Mouse (Mus musculus): ENCODE data around the gene Pkd1l3. TPM values are rescaled to one million over a fixed set of nuclear protein-coding genes. Genes with fewer than 3 reads are reported as not detected.

The Pkd1l3 gene
- total RNA-seq, 4 experiments from 2014 or later: 0.48 to 1.6 (median 1.3) TPM

DNA sequence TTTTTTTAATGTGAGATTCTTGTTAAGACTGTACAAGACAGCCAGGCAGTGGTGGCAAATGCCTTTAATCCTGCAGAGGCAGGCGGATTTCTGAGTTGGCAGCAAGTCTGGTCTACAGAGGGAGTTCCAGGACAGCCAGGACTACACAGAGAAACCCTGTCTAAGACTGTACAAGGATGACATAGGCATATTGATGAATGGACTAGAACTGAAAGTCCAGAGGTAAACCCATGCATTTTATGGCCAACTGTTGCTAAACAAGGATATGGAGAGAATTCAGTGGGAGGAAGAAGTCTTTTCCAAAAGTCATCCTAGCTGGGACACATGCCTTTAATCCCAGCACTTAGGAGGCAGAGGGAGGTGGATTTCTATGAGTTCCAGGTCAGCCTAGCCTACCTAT is 83.4 kb downstream of the Pkd1l3 start:
- no peak for DNase-seq (ENCODE audit: low spot score in 2 of 2)

DNA sequence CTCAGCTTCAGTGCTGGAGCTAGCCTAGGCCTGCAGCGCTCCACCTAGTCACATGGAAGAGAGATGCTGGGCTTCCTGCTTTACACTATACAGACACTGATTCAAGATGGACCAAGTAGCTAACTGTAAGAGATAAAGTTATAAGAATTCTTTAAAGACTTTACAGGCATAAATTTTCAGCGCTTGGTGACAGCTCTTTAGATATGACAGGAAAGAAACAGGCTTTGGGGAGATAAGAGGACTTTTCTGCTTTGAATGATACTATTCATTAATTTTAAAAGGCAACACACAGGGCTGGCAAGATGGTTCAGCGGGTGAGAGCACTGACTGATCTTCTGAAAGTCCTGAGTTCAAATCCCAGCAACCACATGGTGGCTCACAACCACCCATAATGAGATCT is 84.2 kb downstream of the Pkd1l3 start:
- no peak for DNase-seq (ENCODE audit: low spot score in 2 of 2)

DNA sequence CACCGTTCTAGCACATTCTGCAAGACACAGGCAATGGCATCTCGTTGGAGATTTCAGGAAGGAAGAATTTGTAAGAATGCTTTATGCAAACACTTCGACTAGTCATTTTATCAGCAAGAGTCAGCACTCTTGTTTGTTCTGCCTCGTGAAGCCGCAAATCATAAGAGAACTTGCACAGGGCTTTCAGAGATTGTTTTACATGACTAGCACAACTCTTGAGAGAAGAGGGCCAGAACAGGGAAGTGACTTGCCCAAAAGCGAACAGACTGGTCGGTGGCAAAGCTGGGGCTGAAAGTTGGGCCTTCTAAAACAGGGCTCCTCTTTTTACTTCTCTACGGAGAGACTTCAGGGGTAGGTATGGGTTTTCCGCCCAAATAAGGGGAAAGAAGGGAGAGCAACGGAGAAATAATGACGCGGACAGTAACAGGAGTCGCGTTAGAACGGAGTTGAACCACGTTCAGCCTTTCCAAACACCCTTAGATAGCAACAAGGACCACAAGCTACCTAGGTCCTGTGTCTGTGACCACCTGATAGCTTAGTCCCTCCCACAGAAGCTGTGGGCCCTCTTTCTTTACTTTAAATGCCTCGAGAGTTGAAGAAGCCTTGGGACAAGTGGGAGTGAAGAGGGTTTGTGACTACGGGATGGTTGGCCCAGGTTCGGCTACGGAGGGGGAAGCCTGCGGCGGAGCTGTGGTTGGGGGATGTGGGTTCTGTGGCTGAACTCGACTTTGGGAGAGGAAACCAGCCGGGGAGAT is 90.4 kb downstream of the Pkd1l3 start:
- DNase-seq (ENCODE audit: low spot score in 2 of 2): no peak

DNA sequence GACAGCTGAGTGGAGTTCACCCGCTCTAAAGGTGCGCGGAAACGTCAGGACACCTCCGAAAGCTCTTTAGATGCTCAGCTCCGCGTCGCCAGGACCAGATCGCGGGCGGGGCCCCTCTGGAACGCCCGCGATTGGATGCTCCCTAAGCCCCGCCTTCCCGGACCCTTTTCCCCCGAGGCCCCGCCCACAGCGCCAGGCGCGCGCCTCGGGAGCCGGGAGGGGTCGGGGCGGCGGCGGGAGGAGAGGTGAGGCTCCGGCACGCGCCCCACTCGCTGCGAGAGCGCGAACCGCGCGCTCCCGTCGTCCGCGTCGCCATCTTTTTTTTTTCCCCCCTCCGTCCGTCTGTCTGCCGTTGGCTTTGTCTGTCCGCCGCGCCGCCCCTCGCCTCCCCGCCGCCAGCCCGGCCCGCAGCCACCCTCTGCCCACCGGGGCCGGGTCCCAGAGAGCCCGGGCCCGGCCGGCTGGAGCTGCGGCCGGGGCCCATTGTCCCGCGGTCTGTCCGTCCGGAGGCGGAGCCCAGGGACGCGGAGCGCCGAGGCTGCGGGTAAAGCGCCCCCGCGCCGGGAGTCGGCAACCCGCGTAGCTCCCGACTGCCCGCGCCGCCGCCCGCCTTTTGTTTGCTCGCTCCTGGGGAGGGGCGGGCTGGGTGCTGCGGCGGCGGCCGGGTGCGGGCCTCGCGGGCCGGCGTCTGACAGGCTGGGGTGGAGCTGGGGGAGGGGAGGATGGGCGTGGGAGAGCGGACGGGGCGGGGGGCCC is 91.2 kb downstream of the Pkd1l3 start, which contains the start of gene Zfp821:
Gene Zfp821, plus strand, starts transcription at position 227 of the 756 bp plus-strand sequence.
- peak; percentile 71 to 91 for DNase-seq (ENCODE audit: low spot score in 2 of 2)

DNA sequence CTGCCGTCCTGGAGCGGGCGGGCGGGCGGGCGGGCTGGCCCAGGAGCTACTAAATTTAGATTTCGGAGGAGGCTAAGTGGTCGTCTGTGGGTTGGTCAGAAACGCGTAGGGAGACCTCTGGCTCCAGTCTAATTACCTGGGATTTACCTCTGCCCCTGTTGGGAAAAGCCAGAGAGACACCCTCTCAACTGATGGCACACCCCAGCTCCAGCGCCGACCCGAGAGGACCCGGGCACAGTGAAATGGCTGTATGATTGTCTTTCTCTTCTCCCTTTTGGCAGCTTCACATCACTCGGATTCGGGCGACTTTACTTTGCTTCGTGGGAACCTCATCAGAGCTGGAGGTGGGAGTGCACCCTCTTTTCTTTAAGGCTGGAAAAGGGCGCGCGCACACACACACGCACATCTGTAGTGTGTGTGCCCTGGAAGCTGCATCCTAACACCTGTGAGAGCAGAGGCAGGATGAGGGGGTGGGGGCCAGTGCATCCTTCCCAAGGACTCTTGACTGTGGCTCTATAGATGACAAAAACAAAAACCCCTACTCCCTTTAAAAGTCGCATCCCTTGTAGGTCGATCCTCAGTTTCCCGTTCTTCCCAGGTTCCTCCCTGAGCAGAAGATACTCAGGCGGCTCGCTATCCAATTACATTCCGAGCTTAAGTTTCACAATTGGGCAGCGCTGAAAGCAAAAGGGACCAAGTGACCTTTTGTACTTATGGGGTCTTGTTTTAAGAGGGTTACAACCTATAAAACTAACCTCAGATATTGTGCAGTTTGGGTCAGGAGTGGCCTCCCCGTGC is 92.0 kb downstream of the Pkd1l3 start:
- peak; percentile 33 to 34 for DNase-seq (ENCODE audit: low spot score in 2 of 2)

DNA sequence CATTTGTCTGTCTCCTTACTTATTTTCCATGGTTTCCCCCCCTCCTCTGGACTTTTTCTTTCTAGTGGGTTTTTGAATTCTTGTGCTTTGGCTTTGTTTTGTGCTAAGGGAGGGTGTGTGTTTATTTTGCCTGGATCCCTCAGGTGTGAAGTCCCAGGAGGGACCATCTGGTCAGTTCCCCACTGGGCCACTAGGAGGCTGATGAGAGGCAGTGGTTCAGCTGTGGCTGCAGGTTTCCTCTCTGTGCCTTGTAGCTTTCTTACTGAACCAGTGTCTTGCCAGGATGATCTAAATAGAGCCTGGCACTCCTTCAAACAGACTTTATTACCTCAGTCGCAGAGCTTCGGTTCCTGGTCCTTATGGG is 92.5 kb downstream of the Pkd1l3 start:
- DNase-seq (ENCODE audit: low spot score in 2 of 2): peak; percentile 53 to 61

DNA sequence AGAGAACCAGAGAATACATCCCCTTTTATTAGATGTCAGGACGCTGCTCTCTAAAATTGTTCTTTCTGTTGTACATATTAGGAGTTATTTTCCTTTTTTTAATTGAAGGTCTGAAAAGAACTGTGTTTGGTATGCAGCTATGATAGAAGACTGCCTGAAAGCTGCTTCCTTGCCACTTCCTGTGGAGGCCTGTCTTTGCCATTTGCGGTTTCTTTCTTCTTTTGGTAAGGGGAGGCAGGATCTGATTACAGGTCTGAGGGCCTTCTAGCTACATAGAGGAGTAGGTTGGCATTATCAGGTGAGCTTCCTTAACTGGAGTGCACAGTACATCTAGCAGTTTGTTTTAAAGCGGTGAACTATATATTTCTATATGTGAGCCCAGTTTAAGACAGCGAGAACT is 93.6 kb downstream of the Pkd1l3 start:
- DNase-seq (ENCODE audit: low spot score in 2 of 2): no peak

DNA sequence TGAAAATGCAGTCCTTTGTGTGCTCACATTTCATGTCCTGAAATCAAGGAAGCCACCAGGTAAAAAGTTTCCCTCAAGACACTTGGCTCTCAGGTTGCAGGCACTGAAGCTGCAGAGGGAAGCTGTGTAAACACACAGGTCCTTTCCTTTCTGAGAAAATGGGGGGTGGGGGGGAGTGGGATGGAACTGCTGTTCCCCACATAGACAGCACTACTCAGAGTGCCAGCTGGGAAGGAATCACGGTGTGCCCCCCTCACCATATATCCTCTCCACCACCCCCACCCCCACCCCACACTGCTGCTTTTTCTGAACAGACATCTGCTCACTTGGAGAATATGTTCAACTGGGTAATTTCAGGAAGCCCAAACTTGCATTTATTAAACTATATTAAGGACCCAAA is 98.2 kb downstream of the Pkd1l3 start:
- no peak for DNase-seq (ENCODE audit: low spot score in 2 of 2)

DNA sequence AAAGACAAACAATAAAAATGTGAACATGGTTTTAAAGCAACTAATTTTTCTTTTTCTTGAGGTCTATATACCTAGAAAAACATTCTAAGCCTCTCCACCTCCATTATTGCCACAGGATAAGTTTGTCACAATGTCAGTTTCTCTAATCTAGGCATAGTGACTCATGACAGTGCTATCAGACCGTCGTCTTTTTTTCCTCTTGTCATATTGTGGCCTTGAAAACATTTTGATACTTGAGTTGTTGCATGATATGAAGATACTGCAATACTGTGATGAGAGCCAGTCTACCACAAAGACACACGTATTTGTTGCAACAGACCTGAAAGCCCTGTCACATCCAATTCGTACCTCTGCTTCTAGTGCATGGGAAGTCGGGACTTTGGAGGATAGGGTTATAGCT is 100.6 kb downstream of the Pkd1l3 start:
- no peak for DNase-seq (ENCODE audit: low spot score in 2 of 2)

Other genes with a start within 250 kb of the Pkd1l3 start
- gene Pmfbp1, start 120.5 kb upstream of the Pkd1l3 start, total RNA-seq (2022): under 1 TPM; 0.11 to 0.40 (median 0.28) TPM
- 10 to 100 TPM; 27.0 to 29.0 (median 28.0) TPM for gene Dhx38, start 48.7 kb upstream of the Pkd1l3 start, total RNA-seq (2022)
- 10 to 100 TPM; 17.0 to 19.4 (median 18.4) TPM for gene Txnl4b, start 48.6 kb upstream of the Pkd1l3 start, total RNA-seq (2022)
- under 1 TPM in 1 of 4 experiments, not detected in 3; 0.28 TPM for gene Hp, start 35.3 kb upstream of the Pkd1l3 start, total RNA-seq (2022)
- 10 to 100 TPM; 21.0 to 24.2 (median 23.3) TPM for gene Dhodh, start 5.8 kb upstream of the Pkd1l3 start, total RNA-seq (2022)
- 10 to 100 TPM; 71.8 to 75.1 (median 72.0) TPM for gene Ist1, start 78.7 kb downstream of the Pkd1l3 start, total RNA-seq (2022)
- gene Zfp821, start 91.0 kb downstream of the Pkd1l3 start, total RNA-seq (2022): 10 to 100 TPM; 38.5 to 41.9 (median 39.0) TPM
- 10 to 100 TPM; 39.5 to 50.7 (median 43.0) TPM for gene Atxn1l, start 123.2 kb downstream of the Pkd1l3 start, total RNA-seq (2022)
- gene Ap1g1, start 164.0 kb downstream of the Pkd1l3 start, total RNA-seq (2022): 10 to 100 TPM; 73.3 to 88.7 (median 78.6) TPM